In genomic region chr11:69421131-69421977, GRCm38 (mm10) we compare ENCODE assay signal across 12 mouse cellular contexts. TPM values are rescaled to one million over a fixed set of nuclear protein-coding genes. Genes with fewer than 3 reads are reported as not detected.
DNase-seq lines count a peak whose midpoint lies in the region; ATAC-seq and TF ChIP-seq lines count a peak whose summit lies in the region.
"Had no signal": no experiment of that assay in that cellular context is flagged by ENCODE, and none has a peak within 500 bp of the region (broad histone marks: within the 10 kb centered on the region; RNA-seq: fewer than 3 reads in every experiment).

No protein-coding gene starts in this region.

- H3K36me3 ChIP-seq in forebrain, embryonic 11.5 days (ENCODE audit: control insufficient read depth, insufficient read depth, low read length), result no peaks in the 10 kb centered on the region
- no peaks in the 10 kb centered on the region for H3K36me3 ChIP-seq in forebrain, embryonic 14.5 days (ENCODE audit: control insufficient read depth, insufficient read depth, low read length)
- H3K36me3 ChIP-seq in lung, embryonic 16.5 days (ENCODE audit: control insufficient read depth, insufficient read depth, low read length), result no peaks in the 10 kb centered on the region
- no peaks in the 10 kb centered on the region for H3K36me3 ChIP-seq in hindbrain, embryonic 15.5 days
- H3K36me3 ChIP-seq in midbrain, postnatal 0 days (ENCODE audit: insufficient read depth, low read length), result no peaks in the 10 kb centered on the region

- no peak overlapping the region for H3K4me2 ChIP-seq in forebrain, embryonic 11.5 days (ENCODE audit: low read depth, low read length, severe bottlenecking)
- H3K4me2 ChIP-seq in forebrain, embryonic 14.5 days (ENCODE audit: low read length), result no peak overlapping the region
- H3K4me2 ChIP-seq in lung, embryonic 16.5 days (ENCODE audit: low read depth, low read length), result peak overlapping the region; percentile 96
- peak overlapping the region; percentile 96 for H3K4me2 ChIP-seq in hindbrain, embryonic 15.5 days
- H3K4me2 ChIP-seq in midbrain, postnatal 0 days (ENCODE audit: low read depth, low read length, poor library complexity, severe bottlenecking), result no peak overlapping the region

- peaks cover 17% of the 10 kb centered on the region for H3K27me3 ChIP-seq in forebrain, embryonic 11.5 days (ENCODE audit: control insufficient read depth, insufficient read depth, low read length)
- H3K27me3 ChIP-seq in forebrain, embryonic 14.5 days (replicated peaks; ENCODE audit: control insufficient read depth, insufficient read depth, low read length), result peaks cover 25% of the 10 kb centered on the region
- H3K27me3 ChIP-seq in lung, embryonic 16.5 days (ENCODE audit: control insufficient read depth, insufficient read depth, low read depth, low read length), result peaks cover 8% of the 10 kb centered on the region; the same call in 1 of the 2 replicates
- peaks cover 30% of the 10 kb centered on the region for H3K27me3 ChIP-seq in hindbrain, embryonic 15.5 days
- peaks cover 20% of the 10 kb centered on the region for H3K27me3 ChIP-seq in midbrain, postnatal 0 days (ENCODE audit: insufficient read depth, low read length)

- no peak overlapping the region for H3K4me3 ChIP-seq in forebrain, embryonic 11.5 days (ENCODE audit: low read depth, low read length)
- no peak overlapping the region for H3K4me3 ChIP-seq in forebrain, embryonic 14.5 days (ENCODE audit: low read depth, low read length)
- H3K4me3 ChIP-seq in lung, embryonic 16.5 days (ENCODE audit: low read length), result peak overlapping the region; percentile 56; the same call in 1 of the 2 replicates
- no peak overlapping the region for H3K4me3 ChIP-seq in lung, adult 2 months (replicated peaks; ENCODE audit: extremely low read depth, low read depth, low read length)
- no peak overlapping the region for H3K4me3 ChIP-seq in hindbrain, embryonic 15.5 days
- H3K4me3 ChIP-seq in midbrain, postnatal 0 days (ENCODE audit: low read depth, low read length), result no peak overlapping the region

- H3K4me1 ChIP-seq in forebrain, embryonic 11.5 days (replicated peaks; ENCODE audit: control insufficient read depth, insufficient read depth, low read length), result peaks cover 21% of the 10 kb centered on the region
- peaks cover 29% of the 10 kb centered on the region for H3K4me1 ChIP-seq in forebrain, embryonic 14.5 days (ENCODE audit: control insufficient read depth, insufficient read depth, low read length)
- H3K4me1 ChIP-seq in lung, embryonic 16.5 days (replicated peaks; ENCODE audit: control insufficient read depth, insufficient read depth, low read length), result peaks cover 31% of the 10 kb centered on the region
- H3K4me1 ChIP-seq in lung, adult 2 months (ENCODE audit: control insufficient read depth, insufficient read depth, low read length), result no peaks in the 10 kb centered on the region
- H3K4me1 ChIP-seq in hindbrain, embryonic 15.5 days (replicated peaks), result peaks cover 45% of the 10 kb centered on the region
- peaks cover 5% of the 10 kb centered on the region; the same call in 1 of the 2 replicates for H3K4me1 ChIP-seq in midbrain, postnatal 0 days (ENCODE audit: insufficient read depth, low read length)

- 11% methylated on average over 25 of the region's 25 CpGs for WGBS in forebrain, embryonic 11.5 days
- 11% methylated on average over 25 of the region's 25 CpGs for WGBS in forebrain, embryonic 14.5 days
- WGBS in lung, embryonic 16.5 days, result 21% methylated on average over 25 of the region's 25 CpGs
- 29% methylated on average over 25 of the region's 25 CpGs for WGBS in lung, adult 2 months
- WGBS in hindbrain, embryonic 15.5 days, result 12% methylated on average over 25 of the region's 25 CpGs
- WGBS in midbrain, postnatal 0 days, result 14% methylated on average over 25 of the region's 25 CpGs

- H3K9me3 ChIP-seq in forebrain, embryonic 11.5 days (ENCODE audit: control insufficient read depth, low read length), result no peaks in the 10 kb centered on the region
- no peaks in the 10 kb centered on the region for H3K9me3 ChIP-seq in forebrain, embryonic 14.5 days (replicated peaks; ENCODE audit: control insufficient read depth, low read length)
- no peaks in the 10 kb centered on the region for H3K9me3 ChIP-seq in lung, embryonic 16.5 days (ENCODE audit: control insufficient read depth, low read length)
- H3K9me3 ChIP-seq in hindbrain, embryonic 15.5 days, result no peaks in the 10 kb centered on the region
- no peaks in the 10 kb centered on the region for H3K9me3 ChIP-seq in midbrain, postnatal 0 days (ENCODE audit: low read length)

- TF ChIP-seq CTCF in lung, adult 2 months (IDR thresholded peaks at IDR 0.05; ENCODE audit: insufficient read depth, low read length), result no peak
- no peak for TF ChIP-seq CTCF in midbrain, postnatal 0 days (IDR thresholded peaks at IDR 0.05)

- H3K27ac ChIP-seq in forebrain, embryonic 11.5 days (ENCODE audit: low read depth, low read length), result no peak overlapping the region
- no peak overlapping the region for H3K27ac ChIP-seq in forebrain, embryonic 14.5 days (ENCODE audit: low read depth, low read length)
- no peak overlapping the region for H3K27ac ChIP-seq in lung, embryonic 16.5 days (ENCODE audit: low read length)
- H3K27ac ChIP-seq in hindbrain, embryonic 15.5 days (replicated peaks), result no peak overlapping the region
- H3K27ac ChIP-seq in midbrain, postnatal 0 days (ENCODE audit: low read depth, low read length), result no peak overlapping the region

- peak; percentile 61 for DNase-seq in forebrain, embryonic 11.5 days (ENCODE audit: low spot score)
- no peak for DNase-seq in forebrain, embryonic 14.5 days (ENCODE audit: low spot score)
- no peak for DNase-seq in lung, adult 2 months
- DNase-seq in midbrain, postnatal 0 days (ENCODE audit: low spot score), result no peak
- no peak for DNase-seq in spleen, adult 18-20 months
- DNase-seq: kidney, postnatal 10 days; lung, postnatal 4 days; right cerebral cortex, postnatal 14 days had no signal

- H3K9ac ChIP-seq in forebrain, embryonic 11.5 days (ENCODE audit: low read length), result no peak overlapping the region
- H3K9ac ChIP-seq in forebrain, embryonic 14.5 days (ENCODE audit: low read length), result no peak overlapping the region
- H3K9ac ChIP-seq in lung, embryonic 16.5 days (ENCODE audit: low read length), result peak overlapping the region; percentile 43; the same call in 1 of the 2 replicates
- no peak overlapping the region for H3K9ac ChIP-seq in hindbrain, embryonic 15.5 days
- 0 out of 2 replicates have a peak overlapping the region, but pooled peaks have one; percentile 29 for H3K9ac ChIP-seq in midbrain, postnatal 0 days (replicated peaks; ENCODE audit: low read length, poor library complexity, severe bottlenecking)

- TF ChIP-seq POLR2A in lung, adult 2 months (IDR thresholded peaks at IDR 0.05; ENCODE audit: borderline replicate concordance, extremely low read depth, low read depth, low read length), result no peak

- ATAC-seq in forebrain, embryonic 11.5 days (replicated peaks; ENCODE audit: low FRiP score), result no peak
- ATAC-seq in forebrain, embryonic 14.5 days, result no peak
- no peak for ATAC-seq in lung, embryonic 16.5 days (ENCODE audit: low read depth)
- no peak for ATAC-seq in hindbrain, embryonic 15.5 days (ENCODE audit: low FRiP score, low read depth)
- ATAC-seq in midbrain, postnatal 0 days (ENCODE audit: low FRiP score), result no peak
- no peak for ATAC-seq in inflammation-experienced regulatory T-cells, adult 6 months
- ATAC-seq: CD4-positive, CD25-positive, alpha-beta regulatory T cell, adult 4 months had no signal

RNA-seq across cellular contexts. Expression of gene Kdm6b, which starts 7.9 kb away (rescaled TPM):
- polyA plus RNA-seq in forebrain, embryonic 11.5 days (2014; fragmentation: Nextera tagmentation; extraction: Ambion mirVana), result 40.9 and 41.0 TPM in 2 replicates
- 28.7 and 38.2 TPM in 2 replicates for polyA plus RNA-seq in forebrain, embryonic 14.5 days (2014; fragmentation: Nextera tagmentation; extraction: Ambion mirVana)
- 25.2 and 26.0 TPM in 2 replicates for polyA plus RNA-seq in lung, embryonic 16.5 days (2015; fragmentation: Nextera tagmentation; extraction: Ambion mirVana)
- polyA plus RNA-seq in lung, adult 2 months (2012; rRNA removed), result 19.4 and 21.0 TPM in 2 replicates
- 33.7 and 34.9 TPM in 2 replicates for polyA plus RNA-seq in hindbrain, embryonic 15.5 days (2015; fragmentation: Nextera tagmentation; extraction: Ambion mirVana)
- total RNA-seq in midbrain, postnatal 0 days (2014; rRNA removed), result 12.1 and 14.5 TPM in 2 replicates
- 18.9 and 22.7 TPM in 2 replicates for polyA plus RNA-seq in midbrain, postnatal 0 days (2015; fragmentation: Nextera tagmentation; extraction: Ambion mirVana)
- 10 to 100 TPM; 20.7 to 39.7 (median 35.5) TPM for polyA plus RNA-seq in inflammation-experienced regulatory T-cells, adult 6 months (2017; shearing (Covaris generic))

RNA-seq across cellular contexts. Expression of gene Tmem88, which starts 23.3 kb away (rescaled TPM):
- polyA plus RNA-seq in forebrain, embryonic 11.5 days (2014; fragmentation: Nextera tagmentation; extraction: Ambion mirVana), result 15.6 and 18.5 TPM in 2 replicates
- 4.7 and 5.7 TPM in 2 replicates for polyA plus RNA-seq in forebrain, embryonic 14.5 days (2014; fragmentation: Nextera tagmentation; extraction: Ambion mirVana)
- polyA plus RNA-seq in lung, embryonic 16.5 days (2015; fragmentation: Nextera tagmentation; extraction: Ambion mirVana), result 54.7 and 57.4 TPM in 2 replicates
- 37.8 and 63.1 TPM in 2 replicates for polyA plus RNA-seq in lung, adult 2 months (2012; rRNA removed)
- 6.8 and 7.2 TPM in 2 replicates for polyA plus RNA-seq in hindbrain, embryonic 15.5 days (2015; fragmentation: Nextera tagmentation; extraction: Ambion mirVana)
- total RNA-seq in midbrain, postnatal 0 days (2014; rRNA removed), result 4.4 and 5.7 TPM in 2 replicates
- polyA plus RNA-seq in midbrain, postnatal 0 days (2015; fragmentation: Nextera tagmentation; extraction: Ambion mirVana), result 5.8 and 6.3 TPM in 2 replicates
- 1 to 10 TPM in 1 of 3 experiments, under 1 TPM in 2; 0.40 to 1.0 (median 0.74) TPM for polyA plus RNA-seq in inflammation-experienced regulatory T-cells, adult 6 months (2017; shearing (Covaris generic))

RNA-seq across cellular contexts. Expression of gene Cyb5d1, which starts 25.9 kb away (rescaled TPM):
- polyA plus RNA-seq in forebrain, embryonic 11.5 days (2014; fragmentation: Nextera tagmentation; extraction: Ambion mirVana), result 43.7 and 44.4 TPM in 2 replicates
- polyA plus RNA-seq in forebrain, embryonic 14.5 days (2014; fragmentation: Nextera tagmentation; extraction: Ambion mirVana), result 31.1 and 36.4 TPM in 2 replicates
- polyA plus RNA-seq in lung, embryonic 16.5 days (2015; fragmentation: Nextera tagmentation; extraction: Ambion mirVana), result 32.3 and 32.6 TPM in 2 replicates
- 21.9 and 24.7 TPM in 2 replicates for polyA plus RNA-seq in lung, adult 2 months (2012; rRNA removed)
- polyA plus RNA-seq in hindbrain, embryonic 15.5 days (2015; fragmentation: Nextera tagmentation; extraction: Ambion mirVana), result 30.6 and 33.5 TPM in 2 replicates
- 16.5 and 22.6 TPM in 2 replicates for total RNA-seq in midbrain, postnatal 0 days (2014; rRNA removed)
- polyA plus RNA-seq in midbrain, postnatal 0 days (2015; fragmentation: Nextera tagmentation; extraction: Ambion mirVana), result 18.2 and 18.8 TPM in 2 replicates
- 10 to 100 TPM; 13.9 to 20.0 (median 18.4) TPM for polyA plus RNA-seq in inflammation-experienced regulatory T-cells, adult 6 months (2017; shearing (Covaris generic))

RNA-seq across cellular contexts. Expression of gene Naa38, which starts 26.1 kb away (rescaled TPM):
- polyA plus RNA-seq in forebrain, embryonic 11.5 days (2014; fragmentation: Nextera tagmentation; extraction: Ambion mirVana), result 105 and 109 TPM in 2 replicates
- 106 and 142 TPM in 2 replicates for polyA plus RNA-seq in forebrain, embryonic 14.5 days (2014; fragmentation: Nextera tagmentation; extraction: Ambion mirVana)
- 158 and 165 TPM in 2 replicates for polyA plus RNA-seq in lung, embryonic 16.5 days (2015; fragmentation: Nextera tagmentation; extraction: Ambion mirVana)
- polyA plus RNA-seq in lung, adult 2 months (2012; rRNA removed), result 129 and 141 TPM in 2 replicates
- 109 and 121 TPM in 2 replicates for polyA plus RNA-seq in hindbrain, embryonic 15.5 days (2015; fragmentation: Nextera tagmentation; extraction: Ambion mirVana)
- total RNA-seq in midbrain, postnatal 0 days (2014; rRNA removed), result 32.6 and 95.9 TPM in 2 replicates
- 120 and 147 TPM in 2 replicates for polyA plus RNA-seq in midbrain, postnatal 0 days (2015; fragmentation: Nextera tagmentation; extraction: Ambion mirVana)
- 100 to 1,000 TPM; 108 to 130 (median 112) TPM for polyA plus RNA-seq in inflammation-experienced regulatory T-cells, adult 6 months (2017; shearing (Covaris generic))

RNA-seq across cellular contexts. Expression of gene Chd3, which starts 52.1 kb away (rescaled TPM):
- 53.0 and 61.4 TPM in 2 replicates for polyA plus RNA-seq in forebrain, embryonic 11.5 days (2014; fragmentation: Nextera tagmentation; extraction: Ambion mirVana)
- 70.3 and 77.3 TPM in 2 replicates for polyA plus RNA-seq in forebrain, embryonic 14.5 days (2014; fragmentation: Nextera tagmentation; extraction: Ambion mirVana)
- 56.9 and 60.3 TPM in 2 replicates for polyA plus RNA-seq in lung, embryonic 16.5 days (2015; fragmentation: Nextera tagmentation; extraction: Ambion mirVana)
- 120 and 135 TPM in 2 replicates for polyA plus RNA-seq in lung, adult 2 months (2012; rRNA removed)
- polyA plus RNA-seq in hindbrain, embryonic 15.5 days (2015; fragmentation: Nextera tagmentation; extraction: Ambion mirVana), result 83.5 and 83.7 TPM in 2 replicates
- 284 and 298 TPM in 2 replicates for total RNA-seq in midbrain, postnatal 0 days (2014; rRNA removed)
- polyA plus RNA-seq in midbrain, postnatal 0 days (2015; fragmentation: Nextera tagmentation; extraction: Ambion mirVana), result 51.6 and 58.9 TPM in 2 replicates
- 10 to 100 TPM; 30.0 to 68.3 (median 60.9) TPM for polyA plus RNA-seq in inflammation-experienced regulatory T-cells, adult 6 months (2017; shearing (Covaris generic))

Comparison
In these comparisons a context has a peak if more than half of its experiments do, and no peak if none do; other contexts are left out.
1. H3K4me2 ChIP-seq: peak in lung, embryonic 16.5 days (single experiment) and hindbrain, embryonic 15.5 days (single experiment); none in forebrain, embryonic 11.5 days (single experiment), forebrain, embryonic 14.5 days (single experiment) and midbrain, postnatal 0 days (single experiment).
2. H3K9ac ChIP-seq: peak in lung, embryonic 16.5 days (single experiment) and midbrain, postnatal 0 days (single experiment); none in forebrain, embryonic 11.5 days (single experiment), forebrain, embryonic 14.5 days (single experiment) and hindbrain, embryonic 15.5 days (single experiment).